Mouse (Mus musculus) CH12.LX (cell line): ENCODE measurements at regions not wholly inside any gene's neighbourhood (a gene's known extent, or its start where the extent isn't known, plus 50 kb on each side); places are given as distances from the start of the nearest gene placed in this dataset.

Source experiments
- DNase-seq: peaks from one replicate; pipeline ENCODE4 v3.0.0-alpha.2; 2013; ENCODE audit errors: extremely low read depth
- H3K27ac ChIP-seq: 2 replicates; pipeline ENCODE4 v1.5.1; 2012; ENCODE audit warnings: low read depth, mild to moderate bottlenecking, control low read depth, moderate library complexity; ENCODE audit not compliant: insufficient read depth
- H3K27me3 ChIP-seq: replicated peaks from 2 replicates; pipeline ENCODE3; 2012; ENCODE audit warnings: inconsistent platforms
- H3K36me3 ChIP-seq, 2 experiments: replicated peaks in 1 of 2; 2 replicates each; pipeline versions ENCODE3 to v1.6.1; 2012; ENCODE audit warnings: inconsistent platforms in 1 of 2, low read length in 1 of 2, mild to moderate bottlenecking in 1 of 2, mixed read lengths in 1 of 2, moderate library complexity in 1 of 2; ENCODE audit not compliant: control insufficient read depth in 1 of 2, insufficient read depth in 1 of 2
- H3K4me1 ChIP-seq, 2 experiments: 2 replicates each; pipeline ENCODE4 v1.6.1; 2012; ENCODE audit warnings: inconsistent platforms in 1 of 2, moderate library complexity in 1 of 2; ENCODE audit not compliant: insufficient read depth in 2 of 2, control insufficient read depth in 1 of 2
- H3K4me2 ChIP-seq: 2 replicates; pipeline ENCODE4 v1.6.1; 2012; ENCODE audit warnings: low read depth, mild to moderate bottlenecking, control low read depth; ENCODE audit not compliant: poor library complexity, insufficient read depth, severe bottlenecking
- H3K4me3 ChIP-seq, 3 experiments: fragments of 150-350 bp in 1 of 3; sonication (generic) in 1 of 3; replicated peaks in 1 of 3; 2 replicates each; pipeline versions ENCODE3 to v1.5.1; 2011 to 2012; ENCODE audit warnings: low read depth in 2 of 3, low read length in 2 of 3, mild to moderate bottlenecking in 2 of 3, moderate library complexity in 2 of 3, control low read depth in 1 of 3, improper control_type of control experiment in 1 of 3, inconsistent platforms in 1 of 3, mixed read lengths in 1 of 3; ENCODE audit not compliant: poor library complexity in 1 of 3
- H3K79me2 ChIP-seq: replicated peaks from 2 replicates; pipeline ENCODE4 v1.6.1; 2012; ENCODE audit warnings: mild to moderate bottlenecking, moderate library complexity; ENCODE audit not compliant: control insufficient read depth, poor library complexity, insufficient read depth, severe bottlenecking; ENCODE audit errors: extremely low read depth
- H3K9ac ChIP-seq: 2 replicates; pipeline ENCODE4 v1.6.1; 2012; ENCODE audit warnings: low read depth, mild to moderate bottlenecking, control low read depth, moderate library complexity; ENCODE audit not compliant: insufficient read depth
- H3K9me3 ChIP-seq: replicated peaks from 2 replicates; pipeline ENCODE3; 2012; ENCODE audit warnings: low read length, inconsistent platforms, mixed read lengths
- CHD1 ChIP-seq: IDR thresholded peaks from 2 replicates; pipeline ENCODE4 v1.6.1; 2012; ENCODE audit warnings: low read depth, low read length, improper control_type of control experiment, inconsistent platforms
- CHD2 ChIP-seq: IDR thresholded peaks from 2 replicates; pipeline ENCODE4 v1.6.1; 2011; ENCODE audit warnings: low read length, improper control_type of control experiment
- CTCF ChIP-seq, 2 experiments: IDR thresholded peaks in 1 of 2; conservative IDR thresholded peaks in 1 of 2; 2 replicates each; pipeline ENCODE4 v1.5.1; 2011 to 2012; ENCODE audit warnings: low read depth in 2 of 2, low read length in 2 of 2, improper control_type of control experiment in 1 of 2, inconsistent platforms in 1 of 2, mild to moderate bottlenecking in 1 of 2, moderate library complexity in 1 of 2
- E2F4 ChIP-seq: IDR thresholded peaks from 2 replicates; pipeline ENCODE4 v1.6.1; 2011; ENCODE audit warnings: low read depth, low read length, improper control_type of control experiment; ENCODE audit not compliant: insufficient replicate concordance
- EP300 ChIP-seq: IDR thresholded peaks from 2 replicates; pipeline ENCODE4 v1.6.1; 2011; ENCODE audit warnings: low read length, improper control_type of control experiment
- GABPA ChIP-seq: IDR thresholded peaks from 2 replicates; pipeline ENCODE4 v1.6.1; 2012; ENCODE audit warnings: low read depth, low read length, improper control_type of control experiment, inconsistent platforms; ENCODE audit not compliant: insufficient replicate concordance
- HCFC1 ChIP-seq: IDR thresholded peaks from 2 replicates; pipeline ENCODE4 v1.6.1; 2012; ENCODE audit warnings: low read depth, mild to moderate bottlenecking, inconsistent platforms, low read length, improper control_type of control experiment
- IRF4 ChIP-seq: IDR thresholded peaks from 2 replicates; pipeline ENCODE4 v1.6.1; 2014; ENCODE audit warnings: low read depth, mild to moderate bottlenecking, inconsistent platforms, low read length, improper control_type of control experiment
- JUND ChIP-seq: conservative IDR thresholded peaks from 2 replicates; pipeline ENCODE4 v1.6.1; 2011; ENCODE audit warnings: low read depth, low read length, improper control_type of control experiment
- MAFK ChIP-seq: IDR thresholded peaks from 2 replicates; pipeline ENCODE4 v1.6.1; 2011; ENCODE audit warnings: low read length, improper control_type of control experiment; ENCODE audit not compliant: insufficient replicate concordance
- MAZ ChIP-seq: IDR thresholded peaks from 2 replicates; pipeline ENCODE4 v1.6.1; 2012; ENCODE audit warnings: low read depth, mild to moderate bottlenecking, inconsistent platforms, low read length, improper control_type of control experiment, moderate library complexity
- MEF2A ChIP-seq: IDR thresholded peaks from 2 replicates; pipeline ENCODE4 v1.6.1; 2014; ENCODE audit warnings: low read depth, mild to moderate bottlenecking, inconsistent platforms, low read length, improper control_type of control experiment, borderline replicate concordance
- NELFE ChIP-seq: IDR thresholded peaks from 2 replicates; pipeline ENCODE4 v1.6.1; 2011; ENCODE audit warnings: low read depth, low read length, improper control_type of control experiment
- PAX5 ChIP-seq: IDR thresholded peaks from 2 replicates; pipeline ENCODE4 v1.6.1; 2012; ENCODE audit warnings: low read length, inconsistent platforms, mixed read lengths
- POLR2A ChIP-seq: IDR thresholded peaks from 2 replicates; pipeline ENCODE4 v1.6.1; 2011; ENCODE audit warnings: low read depth, mild to moderate bottlenecking, improper control_type of control experiment, low read length
- POLR2AphosphoS2 ChIP-seq: IDR thresholded peaks from 2 replicates; pipeline ENCODE4 v1.6.1; 2011; ENCODE audit warnings: low read depth, low read length, improper control_type of control experiment
- RAD21 ChIP-seq: IDR thresholded peaks from 2 replicates; pipeline ENCODE4 v1.6.1; 2011; ENCODE audit warnings: low read depth, mild to moderate bottlenecking, low read length, improper control_type of control experiment, moderate library complexity
- RCOR1 ChIP-seq: conservative IDR thresholded peaks from 2 replicates; pipeline ENCODE4 v1.6.1; 2012; ENCODE audit warnings: low read depth, mild to moderate bottlenecking, inconsistent platforms, low read length, improper control_type of control experiment
- SIN3A ChIP-seq: IDR thresholded peaks from 2 replicates; pipeline ENCODE4 v1.6.1; 2012; ENCODE audit warnings: low read length, improper control_type of control experiment, inconsistent platforms
- SMC3 ChIP-seq: IDR thresholded peaks from 2 replicates; pipeline ENCODE4 v1.6.1; 2011; ENCODE audit warnings: low read depth, low read length, improper control_type of control experiment
- TBP ChIP-seq: conservative IDR thresholded peaks from 2 replicates; pipeline ENCODE4 v1.6.1; 2011; ENCODE audit warnings: low read depth, low read length, improper control_type of control experiment
- TCF12 ChIP-seq: IDR thresholded peaks from 2 replicates; pipeline ENCODE4 v1.6.1; 2014; ENCODE audit warnings: low read depth, mild to moderate bottlenecking, inconsistent platforms, low read length, improper control_type of control experiment
- USF1 ChIP-seq: IDR thresholded peaks from 2 replicates; pipeline ENCODE4 v1.6.1; 2014; ENCODE audit warnings: low read depth, mild to moderate bottlenecking, inconsistent platforms, low read length, improper control_type of control experiment
- ZC3H11A ChIP-seq: IDR thresholded peaks from 2 replicates; pipeline ENCODE4 v1.6.1; 2012; ENCODE audit warnings: low read depth, mild to moderate bottlenecking, inconsistent platforms, low read length, improper control_type of control experiment
- ZKSCAN1 ChIP-seq: IDR thresholded peaks from 2 replicates; pipeline ENCODE4 v1.6.1; 2012; ENCODE audit warnings: low read depth, inconsistent platforms, low read length, improper control_type of control experiment, borderline replicate concordance
- ZNF384 ChIP-seq: IDR thresholded peaks from 2 replicates; pipeline ENCODE4 v1.6.1; 2012; ENCODE audit warnings: low read depth, low read length, improper control_type of control experiment, inconsistent platforms
- dilution Hi-C: fragments of 300-500 bp; cut with MboI; formaldehyde crosslinking; loops from 2 replicates; pipeline ENCODE4 v1.14.3; 2020; ENCODE audit warnings: low sequenced_read_pairs; ENCODE audit not compliant: extremely low pct_unique_long_range_greater_than_20kb, extremely low pct_ligation_motif_present
- in situ Hi-C: fragments of 300-500 bp; cut with MboI; formaldehyde crosslinking; loops from 3 replicates; pipeline ENCODE4 v1.14.3; 2019; ENCODE audit warnings: low sequenced_read_pairs, low pct_ligation_motif_present, low pct_unique_long_range_greater_than_20kb, mixed read lengths

- H3K79me2 ChIP-seq: no peaks in the 10 kb centered on the region
- no peak overlapping the region for H3K27ac ChIP-seq
- no peak for DNase-seq
- dilution Hi-C loops: no loop called here
- in situ Hi-C loops: no loop called here
- H3K36me3 ChIP-seq: no peaks in the 10 kb centered on the region
- no peak overlapping the region for H3K9ac ChIP-seq
- no peak overlapping the region for H3K4me2 ChIP-seq
- H3K4me1 ChIP-seq: no peaks in the 10 kb centered on the region
- TF ChIP-seq MAZ (no peak), ZNF384 (no peak), CHD2 (no peak), JUND (no peak), E2F4 (no peak), SMC3 (no peak), NELFE (no peak), PAX5 (no peak), POLR2A (no peak), CTCF (conservative IDR thresholded peaks at IDR 0.05 in 1 of 2, IDR thresholded peaks at IDR 0.05 in 1 of 2; ENCODE audit: low read depth in 2 of 2, low read length in 2 of 2) (no peak), POLR2AphosphoS2 (no peak), EP300 (no peak), SIN3A (no peak), MAFK (no peak), MEF2A (no peak), ZC3H11A (no peak)
- H3K27me3 ChIP-seq: no peaks in the 10 kb centered on the region
- H3K9me3 ChIP-seq: no peaks in the 10 kb centered on the region
- no peak overlapping the region for H3K4me3 ChIP-seq
These were observed 229.6 kb upstream of the Nt5c1b start for GRCm38 (mm10) chr12:10140131-10140530.

- H3K9me3 ChIP-seq: no peaks in the 10 kb centered on the region
- no peaks in the 10 kb centered on the region for H3K4me1 ChIP-seq
- no peak overlapping the region for H3K4me3 ChIP-seq
- dilution Hi-C loops (no loop called here), in situ Hi-C loops (no loop called here)
- no peaks in the 10 kb centered on the region for H3K36me3 ChIP-seq
- no peak overlapping the region for H3K27ac ChIP-seq
- H3K79me2 ChIP-seq: no peaks in the 10 kb centered on the region
- no peak for TF ChIP-seq MAZ
- no peak for TF ChIP-seq GABPA
- TF ChIP-seq IRF4: no peak
- no peak for TF ChIP-seq JUND
- TF ChIP-seq ZKSCAN1: no peak
- no peak for TF ChIP-seq RAD21
- no peak for TF ChIP-seq HCFC1
- TF ChIP-seq USF1: no peak
- no peak for TF ChIP-seq POLR2A
- no peak for TF ChIP-seq TBP
- TF ChIP-seq TCF12: no peak
- no peak for TF ChIP-seq CHD1
- no peak for TF ChIP-seq RCOR1
- no peak for DNase-seq
- H3K27me3 ChIP-seq: no peaks in the 10 kb centered on the region
- no peak overlapping the region for H3K9ac ChIP-seq
- no peak overlapping the region for H3K4me2 ChIP-seq
These were observed 208.9 kb upstream of the Nt5c1b start for GRCm38 (mm10) chr12:10160837-10161236.
